Mouse (Mus musculus): ENCODE results near the gene Ksr1. TPM values are rescaled to one million over a fixed set of nuclear protein-coding genes. Genes with fewer than 3 reads are reported as not detected.

The Ksr1 gene
- total RNA-seq (2021): 100 to 1,000 TPM in 1 of 2 experiments, 10 to 100 TPM in 1; 94.1 to 106 TPM
- long read RNA-seq, partial matches to known transcripts: 1 of 23 reads
- long read RNA-seq, other reads (novel, unspliced or antisense): 20 of 23 reads

DNA sequence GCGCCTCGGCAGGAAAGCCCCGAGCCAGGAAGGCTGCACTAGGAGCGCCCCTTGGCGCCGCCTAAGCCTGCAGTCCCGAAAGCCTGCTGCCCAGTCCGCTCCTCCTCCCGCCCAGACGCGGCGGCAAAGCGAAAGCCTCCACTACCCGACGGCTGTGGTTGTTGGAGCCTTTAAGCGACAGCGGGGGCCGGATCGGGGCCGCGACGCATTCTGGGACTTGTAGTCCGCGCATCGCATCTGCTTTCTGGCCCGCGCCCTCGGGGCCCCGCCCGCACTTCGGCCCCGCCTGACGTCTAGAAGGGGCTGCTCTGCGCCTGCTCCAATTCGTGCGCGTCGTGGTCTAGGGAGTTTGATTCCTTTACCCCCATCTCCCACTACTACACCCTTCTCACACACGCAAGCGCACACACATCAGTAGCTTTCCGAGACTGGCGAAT is at the start of gene Ksr1:
TSS of gene Ksr1 (minus strand) at position 77 of the 437 bp plus-strand sequence.
- DNase-seq (ENCODE audit: low spot score in 2 of 2): peak; percentile 91 to 94

DNA sequence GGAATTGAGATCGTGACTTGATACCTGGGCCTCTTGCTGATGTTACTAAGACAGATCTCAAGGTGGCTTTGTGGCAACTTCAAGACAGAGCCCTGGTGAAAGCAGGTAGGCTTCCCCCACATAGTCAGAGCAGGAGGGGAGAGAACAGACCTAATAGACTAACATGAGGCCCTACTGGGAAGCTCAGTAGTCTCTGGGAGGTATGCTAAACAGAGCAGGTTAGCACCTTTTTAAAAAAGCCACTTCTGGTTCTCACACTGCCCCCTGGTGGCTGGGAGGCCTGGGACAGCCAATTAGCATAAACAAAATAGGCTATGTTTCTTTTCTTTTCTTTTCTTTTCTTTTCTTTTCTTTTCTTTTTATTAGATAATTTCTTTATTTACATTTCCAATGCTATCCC is 46.0 kb upstream of the Ksr1 start:
- no peak for DNase-seq (ENCODE audit: low spot score in 2 of 2)

DNA sequence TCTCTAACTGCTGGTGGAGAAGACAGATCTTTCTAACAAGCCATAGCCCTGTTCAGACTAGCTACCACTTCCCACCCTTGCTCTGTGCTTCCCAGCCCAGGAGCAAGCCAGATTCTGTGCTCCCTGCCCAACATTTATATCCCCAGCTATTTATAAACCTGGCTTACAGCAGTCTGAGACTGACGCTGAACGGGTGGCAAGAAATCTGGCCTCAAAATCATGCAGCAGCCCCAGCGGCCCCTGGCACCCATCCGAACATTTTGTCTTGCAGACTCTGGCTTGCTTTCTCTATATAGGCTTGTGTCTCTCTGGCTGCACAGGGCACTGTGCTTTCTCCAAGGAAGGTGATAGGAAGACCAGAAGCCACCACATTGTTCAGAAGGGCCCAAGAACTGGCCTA is 45.0 kb upstream of the Ksr1 start:
- peak in 1 of 2 experiments; percentile 52 for DNase-seq (ENCODE audit: low spot score in 2 of 2)

DNA sequence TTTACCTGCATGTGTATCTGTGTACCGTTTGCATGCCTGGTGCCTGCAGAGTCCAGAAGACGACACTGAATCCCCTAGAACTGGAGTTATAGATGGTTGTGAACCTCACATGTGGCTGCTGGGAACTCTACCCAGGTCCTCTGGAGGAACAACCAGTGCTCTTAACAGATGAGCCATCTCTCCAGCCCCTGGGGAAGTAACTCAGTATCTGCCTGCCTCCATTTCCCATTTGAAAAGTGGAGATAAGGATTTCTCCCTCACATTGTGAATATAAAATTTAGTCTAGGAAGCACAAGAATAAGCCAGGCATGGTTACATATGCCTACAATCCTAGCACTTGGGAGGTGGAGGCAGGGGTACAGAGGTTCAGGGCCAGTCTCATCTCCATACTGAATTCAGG is 44.0 kb upstream of the Ksr1 start:
- DNase-seq (ENCODE audit: low spot score in 2 of 2): no peak

DNA sequence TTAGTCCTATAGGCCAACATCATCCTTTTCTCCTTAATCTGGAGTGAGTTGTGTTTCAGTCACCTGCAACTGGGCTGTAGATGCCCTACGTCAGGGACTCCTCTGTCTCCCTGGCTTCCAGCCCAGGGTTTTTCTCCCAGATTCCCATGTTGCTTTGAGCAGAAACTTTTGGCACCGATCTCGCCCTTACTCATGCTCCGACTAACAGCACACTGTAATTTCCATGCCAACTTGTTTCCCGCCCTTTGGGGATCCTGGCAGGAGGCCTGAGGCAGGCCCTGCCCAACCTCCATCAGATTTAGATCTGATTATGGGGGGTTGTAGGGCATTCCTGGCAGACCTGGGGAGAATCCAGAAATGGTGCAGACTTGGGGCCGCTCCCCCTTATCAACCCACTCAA is 42.0 kb upstream of the Ksr1 start:
- DNase-seq (ENCODE audit: low spot score in 2 of 2): peak; percentile 42 to 54

DNA sequence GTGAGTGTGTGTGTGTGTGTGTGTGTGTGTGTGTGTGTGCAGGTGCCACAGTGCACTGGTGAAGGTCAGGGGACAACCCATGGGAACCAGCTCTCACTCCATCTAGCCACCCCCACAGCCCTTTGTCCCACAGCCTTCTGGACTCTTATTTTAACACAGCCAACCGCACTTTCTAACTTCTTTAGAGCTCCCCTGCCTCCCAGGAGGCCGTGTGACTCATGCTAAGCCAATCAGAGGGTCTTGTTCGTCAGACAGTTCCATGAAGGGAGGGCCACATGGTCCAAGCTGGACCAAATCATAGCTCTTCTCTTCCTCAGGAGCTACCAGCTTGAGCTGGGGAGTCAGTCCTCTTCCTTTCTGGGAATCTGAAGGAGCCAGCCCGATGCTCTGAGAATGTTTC is 41.1 kb upstream of the Ksr1 start:
- DNase-seq (ENCODE audit: low spot score in 2 of 2): no peak

DNA sequence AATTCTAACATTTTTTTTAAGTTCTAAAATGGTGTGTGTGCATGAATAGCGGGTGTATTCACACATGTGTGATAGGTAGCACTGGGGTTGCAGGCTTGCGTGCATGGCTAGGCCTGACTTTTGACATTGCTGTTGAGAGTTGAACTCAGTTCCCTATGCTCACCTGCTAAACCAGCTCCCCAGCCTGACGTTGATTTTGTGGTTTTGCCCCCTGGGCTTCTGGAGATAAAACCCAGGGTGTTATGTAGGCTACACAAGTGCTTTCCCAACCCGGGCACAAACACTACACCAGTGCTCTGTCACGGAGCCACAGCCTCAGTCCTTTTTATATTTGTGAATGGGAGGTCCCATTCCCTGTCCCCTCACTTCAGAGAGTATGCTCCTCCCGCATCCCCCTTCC is 39.5 kb upstream of the Ksr1 start:
- DNase-seq (ENCODE audit: low spot score in 2 of 2): no peak

DNA sequence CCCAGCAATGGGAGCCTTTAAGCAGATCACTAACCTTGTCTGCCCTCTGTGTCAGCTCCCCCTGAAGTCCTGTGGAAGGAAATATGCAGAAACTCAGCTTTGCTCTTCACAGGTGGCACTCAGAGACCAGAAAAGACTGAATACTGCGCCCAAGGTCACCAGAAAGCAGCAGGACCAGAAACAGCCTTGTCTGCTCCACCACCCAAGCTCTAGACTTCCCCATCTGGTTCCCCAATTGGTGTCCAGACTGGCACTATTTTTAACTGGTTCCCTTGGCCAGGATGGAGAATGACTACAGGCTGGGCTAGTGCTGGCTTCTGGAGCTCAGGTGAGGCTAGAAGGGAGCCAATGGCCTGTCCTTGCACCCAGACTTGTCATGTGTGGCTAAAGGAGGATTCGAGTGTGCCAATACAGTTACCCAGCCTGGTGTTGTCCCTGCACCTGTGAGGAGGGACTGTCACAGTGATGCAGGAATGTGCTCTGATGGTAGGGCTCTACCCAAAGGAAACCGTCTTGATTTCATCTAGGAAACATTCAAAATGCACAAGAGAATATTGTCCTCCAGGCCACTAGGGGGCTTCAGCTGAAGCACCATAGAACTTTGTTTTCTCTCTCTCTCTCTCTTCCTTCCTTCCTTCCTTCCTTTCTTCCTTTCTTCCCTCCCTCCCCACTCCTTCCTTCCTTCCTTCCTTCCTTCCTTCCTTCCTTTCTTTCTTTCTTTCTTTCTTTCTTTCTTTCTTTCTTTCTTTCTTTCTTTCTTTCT is 38.1 kb upstream of the Ksr1 start:
- no peak for DNase-seq (ENCODE audit: low spot score in 2 of 2)

DNA sequence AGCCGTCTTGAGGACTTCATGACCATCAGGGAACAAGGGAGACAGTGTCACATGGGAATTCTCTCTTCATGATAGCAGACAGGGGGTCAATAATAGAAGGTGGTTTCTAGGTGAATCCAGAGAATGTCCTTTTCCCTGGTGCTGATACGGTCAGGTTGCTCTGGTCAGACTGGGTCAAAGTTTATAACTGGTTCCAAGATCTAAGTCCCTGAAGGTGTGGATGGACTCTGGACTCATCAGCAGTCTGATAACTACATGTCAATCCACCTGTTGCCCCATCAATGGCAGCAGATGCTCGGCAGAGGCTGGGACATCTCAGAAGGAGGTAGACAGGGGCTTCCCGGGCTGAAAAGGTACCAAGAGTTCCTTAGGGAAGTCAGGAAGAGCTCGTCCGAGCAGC is 37.2 kb upstream of the Ksr1 start:
- no peak for DNase-seq (ENCODE audit: low spot score in 2 of 2)

DNA sequence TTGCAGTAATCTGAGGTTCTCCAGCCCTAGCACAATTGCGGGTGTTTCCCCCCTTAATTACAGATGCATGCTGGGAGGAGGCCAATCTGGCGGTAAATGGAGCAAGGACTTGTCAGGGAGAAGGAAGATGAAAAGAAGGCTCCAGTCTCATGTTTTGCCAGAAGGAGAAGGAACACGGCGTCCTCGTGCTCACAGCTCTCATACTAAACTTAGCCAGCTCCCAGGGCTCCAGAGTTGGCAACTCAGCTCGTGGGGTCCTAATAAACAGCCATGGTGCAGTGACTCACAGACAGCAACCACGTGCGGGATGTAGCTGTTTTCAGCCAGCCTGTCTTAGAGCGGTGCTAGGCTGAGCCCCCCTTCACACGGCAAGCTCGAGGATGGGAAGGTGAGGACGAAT is 36.7 kb upstream of the Ksr1 start:
- DNase-seq (ENCODE audit: low spot score in 2 of 2): peak; percentile 46 to 61

DNA sequence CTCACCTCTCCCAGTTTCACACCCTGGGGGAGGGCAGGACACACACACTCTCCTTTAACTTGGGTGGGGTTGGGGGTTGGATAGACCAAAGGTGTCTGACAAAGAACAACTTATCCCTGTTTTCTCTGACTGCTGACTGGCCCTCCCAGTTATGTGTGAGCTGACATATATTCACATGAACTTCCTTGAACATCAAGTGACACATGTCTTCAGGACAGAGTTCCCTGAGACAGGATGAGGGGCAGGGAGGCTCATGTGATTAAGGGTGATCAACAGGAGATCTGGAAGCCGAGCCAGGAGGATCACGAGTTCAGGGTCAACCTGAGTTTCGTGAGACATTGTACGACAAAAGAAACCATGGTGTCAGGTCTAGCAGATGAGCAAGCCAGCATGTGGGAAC is 35.7 kb upstream of the Ksr1 start:
- DNase-seq (ENCODE audit: low spot score in 2 of 2): no peak

DNA sequence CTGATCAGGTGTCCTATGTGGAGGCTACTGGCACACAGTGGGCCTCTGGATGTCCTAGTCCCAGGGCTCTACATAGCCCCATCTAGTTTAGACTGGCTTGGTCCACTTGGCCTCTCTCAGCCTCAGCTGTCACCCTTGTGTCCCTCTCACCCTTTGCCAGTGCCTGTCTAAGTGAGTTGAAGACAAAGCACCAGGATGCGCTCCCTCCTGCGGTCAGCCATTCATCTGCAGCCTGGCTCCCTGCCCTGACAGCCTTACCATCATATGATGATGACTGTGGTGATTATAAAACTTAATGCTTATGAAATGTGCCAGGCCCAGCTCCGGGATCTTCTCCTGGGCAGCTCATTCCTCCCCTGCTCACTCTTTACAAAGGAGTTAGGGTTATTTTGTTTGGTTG is 30.5 kb upstream of the Ksr1 start:
- no peak for DNase-seq (ENCODE audit: low spot score in 2 of 2)

DNA sequence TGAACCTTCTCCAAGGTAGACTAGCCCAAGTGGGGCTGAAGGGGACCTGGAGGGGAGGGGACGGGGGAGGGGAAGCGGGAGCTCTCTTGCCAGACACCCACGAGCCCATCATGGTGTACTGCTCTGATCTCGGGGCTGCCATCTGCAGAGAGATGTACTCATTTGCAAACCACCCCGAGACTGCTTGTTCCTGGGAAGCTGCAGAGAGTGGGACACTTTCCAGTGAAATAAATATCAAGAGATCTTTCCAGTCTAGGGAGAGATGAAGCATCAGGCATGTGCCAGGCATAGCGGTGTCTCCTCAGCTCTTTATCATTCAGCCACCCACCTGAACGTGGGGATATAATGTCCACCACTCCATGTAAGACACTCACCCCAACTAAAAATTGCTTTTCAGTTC is 25.8 kb upstream of the Ksr1 start:
- no peak for DNase-seq (ENCODE audit: low spot score in 2 of 2)

DNA sequence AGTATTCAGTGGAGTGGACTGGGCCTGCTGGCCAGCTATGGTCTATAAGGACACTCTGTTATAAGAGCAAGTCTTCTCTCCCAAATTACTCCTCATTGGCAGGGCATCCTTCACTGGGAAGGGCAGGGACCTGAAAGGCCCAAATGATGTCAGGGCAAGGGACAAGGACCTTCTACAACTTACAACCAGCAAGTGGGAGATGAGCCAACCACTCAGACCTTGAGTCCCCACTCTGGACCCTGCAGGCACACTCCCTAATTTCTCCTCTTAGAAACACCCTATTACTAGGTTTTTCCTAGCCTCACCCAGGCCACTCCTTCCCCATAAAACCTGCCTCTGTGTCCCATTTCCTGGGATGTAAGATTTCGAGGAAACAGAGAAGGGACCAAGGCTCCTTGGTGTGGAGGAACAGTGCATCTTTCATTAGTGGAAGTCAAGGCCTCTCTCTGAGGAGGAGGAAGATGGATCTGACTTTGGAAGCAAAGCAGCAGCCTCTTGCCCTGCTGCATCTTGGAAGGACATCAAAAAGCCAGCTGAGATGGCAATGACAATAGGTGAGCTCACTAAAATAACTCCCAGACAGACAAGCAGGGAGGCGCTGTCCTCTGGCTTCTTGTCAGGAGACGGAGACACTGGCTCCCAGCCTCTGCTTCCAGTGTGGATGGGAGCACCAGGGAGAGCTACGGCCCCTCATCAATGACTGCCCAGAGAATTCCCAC is 20.5 kb upstream of the Ksr1 start:
- DNase-seq (ENCODE audit: low spot score in 2 of 2): no peak

DNA sequence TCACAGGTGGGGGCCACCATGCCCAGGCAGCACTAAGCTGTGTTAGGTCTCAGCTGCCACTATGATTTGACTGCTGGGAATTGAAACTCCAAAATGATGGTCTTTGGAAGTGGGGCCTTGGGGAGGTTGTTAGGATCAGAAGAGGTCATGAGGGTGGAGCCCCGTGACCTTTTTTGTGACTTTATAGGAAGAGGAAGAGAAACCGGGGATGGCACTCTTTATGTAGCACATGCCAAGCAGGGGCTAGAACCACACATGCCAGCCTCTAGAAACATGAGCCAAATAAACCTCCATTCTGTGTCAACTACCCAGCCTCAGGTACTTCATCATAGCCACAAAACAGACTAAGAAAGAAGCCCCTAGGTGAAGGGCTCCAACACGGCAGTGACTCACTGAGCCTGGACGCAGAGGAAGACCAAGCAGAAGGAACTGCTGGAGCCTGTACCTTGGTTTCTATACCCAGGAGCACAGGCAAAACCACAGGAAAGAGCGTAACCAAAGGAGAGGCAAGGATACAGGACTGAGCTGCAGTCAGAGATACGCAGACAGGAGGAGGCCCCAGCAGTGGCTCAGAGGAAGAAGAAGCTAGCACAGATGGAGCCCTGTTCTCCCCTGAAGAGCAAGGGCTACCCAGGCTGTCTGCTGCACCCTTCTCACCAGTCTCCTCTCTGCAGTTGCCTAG is 15.0 kb upstream of the Ksr1 start:
- no peak for DNase-seq (ENCODE audit: low spot score in 2 of 2)

DNA sequence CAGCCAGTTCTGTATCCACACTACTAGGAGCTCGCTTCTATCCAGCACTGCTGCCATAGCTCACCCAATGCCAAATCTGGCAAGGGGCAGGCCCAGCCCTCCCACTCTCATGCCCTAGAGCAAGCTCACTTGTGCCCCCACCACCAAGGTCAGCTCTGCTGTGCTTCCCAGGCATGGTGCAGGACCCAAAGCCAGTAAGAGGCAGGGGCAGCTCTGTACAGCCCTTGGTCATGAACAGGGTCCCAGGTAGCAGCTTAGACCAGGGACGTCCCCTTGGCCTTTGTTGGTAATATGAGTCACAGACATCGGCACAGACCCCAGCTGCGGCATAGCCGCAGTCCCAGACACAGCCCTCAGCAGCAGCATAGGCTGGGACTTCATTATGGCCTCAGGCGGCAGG is 13.9 kb upstream of the Ksr1 start:
- no peak for DNase-seq (ENCODE audit: low spot score in 2 of 2)

DNA sequence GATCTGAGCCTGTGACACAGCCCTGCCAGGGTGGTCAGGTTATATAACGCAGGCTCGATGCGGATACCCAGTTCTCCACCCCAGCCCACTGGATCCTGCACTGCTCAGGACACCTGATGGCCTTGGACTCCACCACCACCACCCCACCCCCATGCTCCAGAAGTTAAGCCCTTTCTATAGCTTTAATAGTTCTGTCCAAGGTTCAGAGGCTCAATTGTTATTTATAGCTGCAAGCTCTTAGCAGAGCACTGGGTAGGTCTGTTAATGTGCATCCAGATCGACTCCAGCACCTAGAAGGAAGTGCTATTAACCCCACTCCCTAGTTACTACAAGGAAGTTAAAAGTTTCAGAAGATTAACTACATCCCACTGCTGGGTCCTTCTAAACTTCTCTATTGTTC is 11.5 kb upstream of the Ksr1 start:
- DNase-seq (ENCODE audit: low spot score in 2 of 2): no peak

DNA sequence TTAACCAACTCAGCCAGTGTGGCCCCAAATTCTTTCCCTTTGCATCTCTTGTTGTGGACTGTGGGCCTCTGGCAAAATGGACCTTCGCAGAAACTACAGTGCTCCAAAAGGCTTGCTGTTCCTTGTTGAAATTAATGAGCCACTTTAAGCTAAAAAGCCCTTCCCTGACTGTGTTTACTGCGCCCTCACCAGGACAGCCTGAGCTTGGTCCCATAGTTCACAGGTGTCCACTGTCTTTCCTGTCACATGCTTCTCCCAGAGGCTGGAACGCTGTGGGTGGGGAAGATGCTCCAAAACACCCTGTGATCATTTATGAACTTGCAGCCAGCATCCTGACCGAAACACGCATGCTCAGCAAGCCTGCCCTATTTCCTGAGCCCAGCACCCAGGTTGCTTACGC is 9.1 kb upstream of the Ksr1 start:
- DNase-seq (ENCODE audit: low spot score in 2 of 2): no peak

DNA sequence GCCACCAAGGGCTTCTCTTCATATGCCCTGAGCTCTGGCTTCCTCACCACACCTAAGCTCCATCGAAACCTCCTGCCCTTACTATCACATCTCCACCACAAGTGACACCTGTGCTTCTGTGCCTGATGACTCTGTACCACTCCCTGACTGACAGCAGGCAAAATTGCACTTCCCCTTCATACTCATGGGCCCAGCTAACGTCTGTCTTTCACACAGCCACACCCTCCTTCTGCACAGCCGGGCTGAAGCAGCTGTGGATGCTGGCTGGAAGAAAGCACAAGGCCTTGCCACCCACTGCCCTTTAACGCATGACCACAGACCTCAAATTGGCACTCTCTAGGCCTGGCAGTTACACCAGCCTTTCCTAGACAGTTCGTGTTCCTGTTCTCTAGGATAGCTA is 6.5 kb upstream of the Ksr1 start:
- no peak for DNase-seq (ENCODE audit: low spot score in 2 of 2)

DNA sequence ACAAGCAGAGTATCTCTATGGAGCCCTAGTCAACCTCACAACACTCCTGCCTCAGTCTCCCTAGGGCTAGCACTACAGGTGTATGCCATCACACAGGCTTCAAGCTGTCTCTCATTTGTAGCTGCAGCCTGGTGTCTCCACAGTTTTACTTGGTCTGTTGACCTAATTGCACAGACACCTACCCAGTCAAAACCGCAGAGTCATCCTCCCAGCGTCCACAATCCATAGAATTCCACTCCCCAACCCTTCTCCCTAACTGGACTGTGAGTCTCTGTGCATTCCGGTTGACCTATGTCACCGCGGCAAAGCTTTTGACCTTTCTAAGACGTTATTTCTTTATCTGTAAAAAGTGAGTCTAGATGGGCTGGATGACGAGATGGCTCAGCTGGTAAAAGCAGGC is 5.7 kb upstream of the Ksr1 start:
- DNase-seq (ENCODE audit: low spot score in 2 of 2): no peak

DNA sequence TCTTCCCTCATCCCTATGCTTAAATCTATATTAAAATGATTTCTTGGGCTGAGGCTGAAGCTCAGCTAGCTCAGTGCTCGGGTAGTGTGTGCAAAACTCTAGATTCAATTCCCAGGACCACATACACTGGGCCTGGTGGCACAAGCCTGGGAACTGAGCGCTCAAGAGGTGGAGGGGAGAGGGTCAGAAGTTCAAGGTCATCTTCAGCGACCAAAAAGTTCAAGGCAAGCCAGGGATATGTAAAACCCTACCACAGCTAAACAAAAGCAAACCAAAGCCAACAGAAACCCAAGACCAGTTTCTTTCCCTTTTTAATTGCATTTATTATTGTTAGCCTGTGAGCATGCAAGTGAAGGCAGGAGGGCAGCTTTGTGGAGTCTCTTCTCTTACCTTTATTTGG is 4.1 kb upstream of the Ksr1 start:
- no peak for DNase-seq (ENCODE audit: low spot score in 2 of 2)

DNA sequence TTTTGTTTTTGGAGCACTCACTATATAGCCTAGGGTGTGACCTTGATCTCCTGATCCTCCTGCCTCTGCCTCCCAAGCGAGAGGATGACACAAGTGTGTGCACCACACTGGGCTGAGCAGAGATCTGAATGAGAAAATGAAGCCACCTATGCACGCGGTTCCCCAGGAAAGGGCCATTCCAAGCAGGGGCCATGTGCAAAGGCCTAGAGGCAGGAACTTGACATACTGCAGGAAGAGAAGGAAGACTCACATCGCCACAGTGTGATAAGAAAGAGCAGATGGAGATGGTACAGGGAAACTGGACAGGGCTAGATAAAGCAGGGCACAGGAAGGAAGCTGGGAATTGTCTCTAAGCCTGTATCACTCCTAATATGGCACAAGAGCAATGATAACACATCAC is 3.1 kb upstream of the Ksr1 start:
- DNase-seq (ENCODE audit: low spot score in 2 of 2): no peak
